Mouse (Mus musculus) brain, embryonic 14.5 days (tissue): ENCODE measurements around the gene Sirt4. TPM values are rescaled to one million over a fixed set of nuclear protein-coding genes. Genes with fewer than 3 reads are reported as not detected.

Experiments used
- DNase-seq: peaks from one replicate; pipeline ENCODE4 v3.0.0-alpha.2; 2011; ENCODE audit warnings: low read depth
- CTCF ChIP-seq: fragments of 200-500 bp; IDR thresholded peaks from 2 replicates; pipeline ENCODE4 v1.5.1; 2012; ENCODE audit warnings: inconsistent platforms, mild to moderate bottlenecking, moderate library complexity, borderline replicate concordance; ENCODE audit not compliant: insufficient read depth, insufficient read length; ENCODE audit errors: extremely low read depth
- POLR2A ChIP-seq: fragments of 200-500 bp; IDR thresholded peaks from 2 replicates; pipeline ENCODE4 v1.6.1; 2012; ENCODE audit warnings: mild to moderate bottlenecking, inconsistent platforms, borderline replicate concordance; ENCODE audit not compliant: poor library complexity, insufficient read depth, insufficient read length, severe bottlenecking; ENCODE audit errors: extremely low read depth
- polyA plus RNA-seq: library from polyadenylated mRNA; depleted of rRNA; stranded (reverse); fragments of >200 nt; gene quantifications from 2 replicates; pipeline ENCODE4 v1.2.3, GENCODE M21; 2012; rRNA removed

Gene Sirt4
- polyA plus RNA-seq: 57.3 and 89.4 TPM in 2 replicates

GRCm38 (mm10) chr5:115483947-115484920, at the start of gene Sirt4:
Sirt4 (minus strand) TSS chr5:115484725.
- TF ChIP-seq CTCF: no peak
- TF ChIP-seq POLR2A: peak; percentile 22; the same call in 1 of the 2 replicates

GRCm38 (mm10) chr5:115531671-115532270, 47.2 kb upstream of the Sirt4 start:
- TF ChIP-seq CTCF: no peak
- DNase-seq: peak; percentile 86

More at GRCm38 (mm10) chr5:115483947-115484920, at the start of gene Sirt4:
- DNase-seq: peak; percentile 99

GRCm38 (mm10) chr5:115530447-115530809, 45.9 kb upstream of the Sirt4 start:
- DNase-seq: peak; percentile 23
- TF ChIP-seq CTCF: no peak
- no peak for TF ChIP-seq POLR2A

DNA sequence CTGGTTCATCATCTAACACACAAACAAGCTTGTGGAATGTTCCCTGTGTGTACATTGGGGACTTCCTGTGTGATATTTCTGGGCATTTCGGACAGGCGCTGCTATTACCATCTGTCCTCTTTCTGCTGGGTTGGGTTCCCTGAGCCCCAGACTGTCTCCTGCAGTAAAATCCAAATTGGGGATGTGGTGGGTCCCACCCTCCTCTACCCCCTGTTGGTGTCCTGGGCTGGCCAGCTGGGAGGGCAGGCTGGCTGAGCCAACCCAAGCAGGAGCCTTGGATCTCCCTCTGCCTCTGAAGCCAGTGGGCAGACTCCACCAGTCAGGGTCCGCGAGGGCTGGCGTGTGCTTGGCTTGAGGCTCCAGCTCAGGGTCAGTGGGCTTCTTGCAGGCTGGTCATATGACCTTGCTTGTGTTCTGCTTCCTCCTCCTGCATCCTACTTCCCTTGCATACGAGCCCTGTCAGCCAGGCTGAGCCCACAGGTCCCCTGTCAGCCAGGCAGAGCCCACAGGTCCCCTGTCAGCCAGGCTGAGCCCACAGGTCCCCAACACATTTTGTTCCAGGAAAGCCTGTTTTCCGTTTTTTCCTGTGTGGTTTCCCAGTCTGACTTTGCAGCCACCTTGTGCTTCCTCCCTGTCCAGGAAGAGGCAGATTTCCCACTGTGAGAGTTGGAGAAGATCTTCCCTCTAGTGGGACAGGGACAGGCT, 45.4 kb upstream of the Sirt4 start:
- no peak for TF ChIP-seq POLR2A
- TF ChIP-seq CTCF: no peak
- DNase-seq: no peak

DNA sequence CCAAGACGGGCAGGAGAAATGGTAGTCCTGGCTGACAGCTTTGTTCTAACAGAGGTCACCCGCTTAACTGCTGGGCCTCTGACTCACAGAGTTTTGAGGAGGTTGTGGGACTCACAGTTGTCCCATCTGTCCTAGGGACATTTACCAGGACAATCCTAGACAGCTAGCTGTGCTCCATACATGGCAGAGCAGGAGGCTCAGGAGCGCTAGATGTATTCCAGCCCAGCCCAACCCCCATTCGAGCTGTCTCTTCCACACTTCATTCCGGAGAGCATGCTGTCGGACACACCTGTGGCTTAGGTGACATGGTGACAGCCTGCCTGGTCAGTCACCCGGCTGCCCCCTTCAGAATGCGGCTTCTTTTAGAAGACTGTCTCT, 44.8 kb upstream of the Sirt4 start:
- DNase-seq: no peak

GRCm38 (mm10) chr5:115528128-115528527, 43.6 kb upstream of the Sirt4 start:
- DNase-seq: no peak
- TF ChIP-seq POLR2A (no peak), CTCF (no peak)

More for the DNA sequence above, 44.8 kb upstream of the Sirt4 start:
- TF ChIP-seq CTCF (no peak), POLR2A (no peak)

GRCm38 (mm10) chr5:115526456-115527202, 42.1 kb upstream of the Sirt4 start:
- TF ChIP-seq CTCF (no peak), POLR2A (no peak)
- DNase-seq: no peak

- TF ChIP-seq CTCF (no peak), POLR2A (no peak)
- no peak for DNase-seq
Measured at GRCm38 (mm10) chr5:115525943-115526342, 41.4 kb upstream of the Sirt4 start.

DNA sequence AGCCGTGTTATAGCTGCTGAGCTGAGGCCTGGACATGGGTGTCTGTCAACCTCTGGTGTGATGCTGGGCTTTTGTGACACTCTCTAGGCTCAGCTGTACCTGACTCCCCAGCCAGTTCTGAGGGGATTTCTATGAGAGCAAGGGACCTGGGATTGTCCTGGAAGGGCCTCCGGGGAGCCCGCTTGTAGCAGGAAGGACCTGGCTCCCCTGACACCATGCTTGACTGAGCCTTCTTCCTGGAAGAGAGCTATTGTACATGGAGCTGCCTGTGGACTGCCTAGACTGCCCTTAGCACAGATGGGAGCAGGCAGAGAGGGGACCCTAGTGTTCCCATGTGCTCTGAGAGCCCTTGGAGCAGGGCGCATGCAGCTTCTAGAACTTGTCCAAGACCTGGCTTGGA, 40.9 kb upstream of the Sirt4 start:
- DNase-seq: no peak
- TF ChIP-seq CTCF: no peak
- no peak for TF ChIP-seq POLR2A

DNA sequence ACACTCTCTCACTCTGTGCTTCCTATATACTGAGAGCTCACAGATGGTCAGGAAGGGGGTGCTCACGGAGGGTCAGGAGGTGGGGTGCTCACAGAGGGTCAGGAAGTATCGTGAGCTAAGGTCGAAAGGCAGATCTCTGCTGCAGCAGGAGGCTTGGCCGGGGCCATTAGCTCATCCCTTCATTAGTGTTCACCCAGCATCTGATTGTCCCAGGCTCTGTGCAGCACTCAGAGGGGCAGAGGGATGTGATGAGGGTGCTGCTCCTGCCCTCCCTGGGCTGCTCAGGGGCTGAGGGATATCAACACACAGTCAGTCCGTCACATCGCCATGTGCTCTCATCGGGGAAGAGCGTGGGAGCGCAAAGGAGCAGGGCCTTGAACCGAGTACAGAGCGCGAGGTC, 39.9 kb upstream of the Sirt4 start:
- no peak for DNase-seq
- TF ChIP-seq POLR2A (no peak), CTCF (no peak)

DNA sequence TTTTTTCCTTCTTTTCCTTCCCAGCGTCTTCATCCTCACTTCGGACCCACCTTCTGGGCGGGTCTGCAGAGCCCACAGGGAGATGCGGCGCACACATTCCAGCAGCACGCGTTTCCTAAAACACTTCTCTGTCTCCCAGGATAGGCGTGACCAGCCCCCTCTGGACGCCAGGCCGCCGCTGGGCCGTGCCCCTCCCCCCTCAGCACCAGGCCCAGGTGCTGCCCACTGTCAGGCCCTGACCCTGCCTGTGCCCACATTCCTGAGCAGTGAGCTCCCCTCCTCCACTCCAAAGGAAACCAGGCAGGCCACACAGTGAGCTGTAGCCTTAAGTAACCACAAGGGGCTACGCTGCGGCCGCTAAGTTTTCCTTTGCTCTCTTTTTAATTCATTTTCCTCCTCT, 39.4 kb upstream of the Sirt4 start:
- TF ChIP-seq POLR2A: no peak
- no peak for TF ChIP-seq CTCF

DNA sequence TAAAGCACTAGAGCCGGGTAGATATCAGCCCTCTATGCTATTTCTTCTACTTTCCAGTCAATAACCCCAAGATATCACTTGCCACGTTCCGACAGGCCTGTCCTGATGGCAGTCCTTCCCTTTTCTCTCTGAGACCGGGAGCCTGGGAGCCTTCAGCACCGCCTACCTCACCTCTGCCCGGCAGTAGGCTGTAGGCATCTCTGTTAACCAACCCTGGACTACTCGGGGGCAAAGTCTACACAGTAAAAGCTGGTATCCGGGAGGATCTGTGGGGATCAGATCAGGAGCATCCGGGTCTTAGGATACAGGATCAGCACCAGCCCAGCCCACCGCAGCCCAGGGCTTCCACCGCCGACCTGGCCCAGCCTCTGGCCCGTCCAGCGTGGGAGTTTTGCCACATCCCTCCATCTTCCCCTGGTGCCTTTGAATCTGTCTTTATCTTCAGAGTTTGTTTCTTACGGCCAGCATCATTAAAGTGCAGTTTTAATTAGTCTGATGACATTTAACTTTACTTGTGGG, 38.5 kb upstream of the Sirt4 start:
- no peak for TF ChIP-seq CTCF
- TF ChIP-seq POLR2A: no peak
- DNase-seq: no peak

More for the DNA sequence above, 39.4 kb upstream of the Sirt4 start:
- DNase-seq: no peak
